ENCODE assay signal across 29 mouse cellular contexts in genomic region chr10:29480945-29481344, GRCm38 (mm10). TPM values are rescaled to one million over a fixed set of nuclear protein-coding genes. Genes with fewer than 3 reads are reported as not detected.
"Had no signal": no experiment of that assay in that cellular context is flagged by ENCODE, and none has a peak within 500 bp of the region (broad histone marks: within the 10 kb centered on the region; RNA-seq: fewer than 3 reads in every experiment).

No protein-coding gene starts in this region.

- H3K4me1 ChIP-seq: embryonic facial prominence, embryonic 10.5 days; embryonic facial prominence, embryonic 12.5 days; embryonic facial prominence, embryonic 13.5 days; embryonic facial prominence, embryonic 15.5 days; forebrain, embryonic 10.5 days; forebrain, embryonic 12.5 days; forebrain, embryonic 13.5 days; forebrain, embryonic 15.5 days had no signal

- H3K9ac ChIP-seq: embryonic facial prominence, embryonic 12.5 days; embryonic facial prominence, embryonic 13.5 days; embryonic facial prominence, embryonic 15.5 days; forebrain, embryonic 12.5 days; forebrain, embryonic 13.5 days; forebrain, embryonic 15.5 days; forebrain, postnatal 0 days had no signal

- ATAC-seq: forebrain, embryonic 13.5 days; forebrain, embryonic 14.5 days; forebrain, embryonic 15.5 days; forebrain, embryonic 16.5 days; forebrain, postnatal 0 days had no signal

- H3K36me3 ChIP-seq: embryonic facial prominence, embryonic 10.5 days; embryonic facial prominence, embryonic 12.5 days; embryonic facial prominence, embryonic 13.5 days; embryonic facial prominence, embryonic 15.5 days; forebrain, embryonic 10.5 days; forebrain, embryonic 12.5 days; forebrain, embryonic 15.5 days had no signal

- H3K4me3 ChIP-seq: embryonic facial prominence, embryonic 10.5 days; embryonic facial prominence, embryonic 12.5 days; embryonic facial prominence, embryonic 13.5 days; embryonic facial prominence, embryonic 15.5 days; erythroblast, embryonic 14.5 days; forebrain, embryonic 10.5 days; forebrain, embryonic 12.5 days; forebrain, embryonic 13.5 days; forebrain, embryonic 15.5 days; gastrocnemius, adult 2 months; heart, adult 2 months had no signal

- H3K27ac ChIP-seq: embryonic facial prominence, embryonic 10.5 days; embryonic facial prominence, embryonic 12.5 days; embryonic facial prominence, embryonic 13.5 days; embryonic facial prominence, embryonic 15.5 days; forebrain, embryonic 10.5 days; forebrain, embryonic 12.5 days; forebrain, embryonic 13.5 days; forebrain, embryonic 15.5 days; gastrocnemius, adult 2 months; heart, adult 2 months had no signal

- H3K27me3 ChIP-seq: embryonic facial prominence, embryonic 12.5 days; embryonic facial prominence, embryonic 13.5 days; embryonic facial prominence, embryonic 15.5 days; forebrain, embryonic 12.5 days; forebrain, embryonic 13.5 days; forebrain, embryonic 15.5 days had no signal

- H3K9me3 ChIP-seq: embryonic facial prominence, embryonic 10.5 days; embryonic facial prominence, embryonic 12.5 days; embryonic facial prominence, embryonic 13.5 days; embryonic facial prominence, embryonic 15.5 days; forebrain, embryonic 10.5 days; forebrain, embryonic 12.5 days; forebrain, embryonic 13.5 days; forebrain, embryonic 15.5 days had no signal

- DNase-seq: cerebellum, adult 8-10 months; cerebellum, adult 9-10 months; cerebellum, adult 9-11 months; cerebellum, postnatal 10 days; cerebellum, postnatal 14 days; cerebellum, postnatal 25 days; cerebellum, postnatal 36 days; embryo, embryonic 11 days; forebrain, postnatal 0 days; gastrocnemius, adult 2 months; gastrocnemius, postnatal 10 days; gastrocnemius, postnatal 14 days; gastrocnemius, postnatal 25 days; gastrocnemius, postnatal 36 days; heart, adult 18-20 months; heart, adult 2 months had no signal

- H3K4me2 ChIP-seq: embryonic facial prominence, embryonic 12.5 days; embryonic facial prominence, embryonic 13.5 days; embryonic facial prominence, embryonic 15.5 days; forebrain, embryonic 12.5 days; forebrain, embryonic 13.5 days; forebrain, embryonic 15.5 days had no signal

RNA-seq across cellular contexts. Expression of gene Rspo3, which starts 54.7 kb away (rescaled TPM):
- total RNA-seq: common myeloid progenitor, adult 5-6 weeks; granulocyte monocyte progenitor cell, adult 5-6 weeks had no signal
- polyA plus RNA-seq: erythroblast, embryonic 14.5 days had no signal
